Mouse (Mus musculus): Measurements from ENCODE around the gene Zfand3. TPM values are rescaled to one million over a fixed set of nuclear protein-coding genes. Genes with fewer than 3 reads are reported as not detected.

The Zfand3 gene
- polyA plus RNA-seq, 1 experiment from 2014 or later = 116 TPM

- H3K27ac ChIP-seq = no peak overlapping the region
- no peaks in the 10 kb centered on the region for H3K79me2 ChIP-seq (ENCODE audit: inconsistent target)
- no peak overlapping the region for H3K4me3 ChIP-seq (ENCODE audit: inconsistent target)
- 92% methylated on average over 4 of the region's 5 CpGs for WGBS (ENCODE audit: missing documents)
- H3K36me3 ChIP-seq (ENCODE audit: inconsistent target) = no peaks in the 10 kb centered on the region
Observed at GRCm38 (mm10) chr17:30253028-30253427, 248.5 kb downstream of the Zfand3 start.

DNA sequence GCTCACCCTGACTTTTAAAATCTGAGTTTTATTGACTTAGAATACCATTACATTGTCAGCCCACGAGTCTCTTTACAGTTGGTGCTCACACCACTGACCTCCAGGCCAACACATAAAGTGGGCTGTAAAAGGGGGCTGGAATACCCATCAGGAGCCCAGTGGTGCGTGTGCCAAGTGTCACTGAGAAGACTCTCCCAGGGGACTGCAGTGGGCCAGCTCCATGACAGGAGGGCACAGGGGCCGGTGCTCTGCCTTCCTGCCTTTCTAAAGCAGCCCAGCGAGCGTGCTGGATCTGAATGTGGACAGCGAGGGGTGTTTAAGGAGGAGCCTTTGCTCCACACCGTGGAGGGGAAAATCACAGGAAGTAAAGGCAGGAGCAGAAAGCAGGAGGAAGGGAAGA, 249.4 kb downstream of the Zfand3 start:
- Histone ChIP-seq H3K4me3 (ENCODE audit: inconsistent target) (no peak overlapping the region), H3K79me2 (ENCODE audit: inconsistent target) (no peaks in the 10 kb centered on the region), H3K27ac (no peak overlapping the region), H3K36me3 (ENCODE audit: inconsistent target) (no peaks in the 10 kb centered on the region)
- 90% methylated on average over 3 of the region's 7 CpGs for WGBS (ENCODE audit: missing documents)

- Histone ChIP-seq H3K27ac (no peak overlapping the region), H3K4me3 (ENCODE audit: inconsistent target) (no peak overlapping the region), H3K36me3 (ENCODE audit: inconsistent target) (no peaks in the 10 kb centered on the region), H3K79me2 (ENCODE audit: inconsistent target) (no peaks in the 10 kb centered on the region)
- 93% methylated on average over 8 of the region's 8 CpGs for WGBS (ENCODE audit: missing documents)
Observed at GRCm38 (mm10) chr17:30255928-30256560, 251.5 kb downstream of the Zfand3 start.

- Histone ChIP-seq H3K27ac (no peak overlapping the region), H3K4me3 (ENCODE audit: inconsistent target) (no peak overlapping the region), H3K79me2 (ENCODE audit: inconsistent target) (no peaks in the 10 kb centered on the region), H3K36me3 (ENCODE audit: inconsistent target) (no peaks in the 10 kb centered on the region)
- WGBS (ENCODE audit: missing documents) = 92% methylated on average over 4 of the region's 4 CpGs
Observed at GRCm38 (mm10) chr17:30258480-30258879, 253.9 kb downstream of the Zfand3 start.

DNA sequence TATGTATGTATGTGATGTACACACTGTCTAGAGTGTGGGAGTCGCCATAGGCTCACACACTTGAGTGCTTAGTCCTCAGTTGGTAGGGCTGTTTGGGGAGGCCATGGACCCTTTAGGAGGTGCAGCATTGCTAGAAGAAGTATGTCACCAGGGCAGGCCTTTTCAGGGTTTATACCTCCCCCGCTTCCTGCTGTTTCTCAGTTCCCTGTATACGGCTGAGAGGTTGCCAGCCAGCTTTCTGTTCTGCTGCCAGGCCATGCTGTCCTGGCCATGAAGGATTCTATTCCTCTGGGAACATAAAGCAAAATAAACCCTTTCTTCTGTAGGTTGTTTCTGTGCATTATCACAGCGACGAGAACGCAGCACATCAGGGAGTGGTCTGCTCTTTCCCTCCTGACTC, 255.4 kb downstream of the Zfand3 start:
- no peak overlapping the region for H3K4me3 ChIP-seq (ENCODE audit: inconsistent target)
- H3K36me3 ChIP-seq (ENCODE audit: inconsistent target) = no peaks in the 10 kb centered on the region
- no peaks in the 10 kb centered on the region for H3K79me2 ChIP-seq (ENCODE audit: inconsistent target)
- WGBS (ENCODE audit: missing documents) = 85% methylated on average over 6 of the region's 6 CpGs
- no peak overlapping the region for H3K27ac ChIP-seq

Other genes with a start within 250 kb of the Zfand3 start
- 0.96 to 2.0 TPM (median 1.3 TPM) in 3 replicates for gene Mdga1, start 34.6 kb upstream of the Zfand3 start, polyA plus RNA-seq (2018)

All from macrophage (primary cell).